Mouse (Mus musculus) gastrocnemius, postnatal 10 days (tissue): ENCODE measurements around the gene Ranbp3. TPM values are rescaled to one million over a fixed set of nuclear protein-coding genes. Genes with fewer than 3 reads are reported as not detected.

ENCODE experiments used
- DNase-seq: peaks from one replicate; pipeline ENCODE4 v3.0.0; 2021; ENCODE audit warnings: mixed read lengths
- total RNA-seq, 2 experiments: library from RNA; stranded (reverse); gene quantifications; 2 replicates each; pipeline ENCODE4 v1.2.3; 2021

Gene Ranbp3
- total RNA-seq, 2 experiments from 2014 or later: 38.5 to 46.3 TPM

GRCm38 (mm10) chr17:56673647-56674416 is 738 bp downstream of the Ranbp3 start:
- no peak for DNase-seq

- DNase-seq: no peak
Observed at GRCm38 (mm10) chr17:56681791-56682190, 8.7 kb downstream of the Ranbp3 start.

GRCm38 (mm10) chr17:56682880-56683279 is 9.8 kb downstream of the Ranbp3 start:
- DNase-seq: no peak

GRCm38 (mm10) chr17:56683546-56684140 is 10.5 kb downstream of the Ranbp3 start:
- no peak for DNase-seq

- peak; percentile 33 for DNase-seq
Observed at GRCm38 (mm10) chr17:56684649-56685048, 11.6 kb downstream of the Ranbp3 start.

- no peak for DNase-seq
Observed at GRCm38 (mm10) chr17:56686801-56687200, 13.7 kb downstream of the Ranbp3 start.

GRCm38 (mm10) chr17:56688045-56688444 is 15.0 kb downstream of the Ranbp3 start:
- no peak for DNase-seq

GRCm38 (mm10) chr17:56688689-56689088 is 15.6 kb downstream of the Ranbp3 start:
- no peak for DNase-seq

GRCm38 (mm10) chr17:56693395-56693794 is 20.3 kb downstream of the Ranbp3 start:
- no peak for DNase-seq

GRCm38 (mm10) chr17:56693851-56694310 is 20.8 kb downstream of the Ranbp3 start:
- peak; percentile 36 for DNase-seq

- no peak for DNase-seq
Observed at GRCm38 (mm10) chr17:56700451-56700850, 27.4 kb downstream of the Ranbp3 start.

GRCm38 (mm10) chr17:56703038-56703437 is 29.9 kb downstream of the Ranbp3 start:
- DNase-seq: no peak

GRCm38 (mm10) chr17:56706515-56706914 is 33.4 kb downstream of the Ranbp3 start:
- no peak for DNase-seq

- DNase-seq: no peak
Observed at GRCm38 (mm10) chr17:56708692-56709091, 35.6 kb downstream of the Ranbp3 start.

GRCm38 (mm10) chr17:56709708-56710107 is 36.6 kb downstream of the Ranbp3 start:
- DNase-seq: no peak

- DNase-seq: no peak
Observed at GRCm38 (mm10) chr17:56715360-56715759, 42.3 kb downstream of the Ranbp3 start.

GRCm38 (mm10) chr17:56715914-56716654 is 43.0 kb downstream of the Ranbp3 start:
- no peak for DNase-seq

- peak; percentile 92 for DNase-seq
Observed at GRCm38 (mm10) chr17:56716655-56717362, 43.7 kb downstream of the Ranbp3 start.

- DNase-seq: peak; percentile 97
Observed at GRCm38 (mm10) chr17:56717363-56718058, 44.4 kb downstream of the Ranbp3 start, which contains the start of the genes Ndufa11 and Vmac. Gene Ndufa11 (plus strand): TSS chr17:56717767. Gene Vmac (minus strand): TSS chr17:56718022.

GRCm38 (mm10) chr17:56722441-56722840 is 49.3 kb downstream of the Ranbp3 start:
- peak; percentile 67 for DNase-seq

GRCm38 (mm10) chr17:56723419-56724161 is 50.5 kb downstream of the Ranbp3 start:
- no peak for DNase-seq
